Mouse (Mus musculus) intestine, postnatal 0 days (tissue): ENCODE results near the gene Hspe1. TPM values are rescaled to one million over a fixed set of nuclear protein-coding genes. Genes with fewer than 3 reads are reported as not detected.

ENCODE experiments used
- ATAC-seq: fragments of 200-750 bp; cut with Nextera tagmentation; 2 replicates; pipeline ENCODE4 v1.8.0; 2017; ENCODE audit warnings: mild to moderate bottlenecking, moderate TSS enrichment, moderate library complexity
- H3K27ac ChIP-seq: fragments of 300-500 bp; sonication (generic); 2 replicates; pipeline ENCODE4 v1.5.1; 2014; ENCODE audit warnings: mild to moderate bottlenecking, low read depth, low read length, moderate library complexity
- H3K27me3 ChIP-seq: fragments of 300-500 bp; sonication (generic); replicated peaks from 2 replicates; pipeline ENCODE4 v1.6.1; 2014; ENCODE audit warnings: low read length, mixed read lengths; ENCODE audit not compliant: control insufficient read depth, insufficient read depth
- H3K36me3 ChIP-seq: fragments of 300-500 bp; sonication (generic); 2 replicates; pipeline ENCODE4 v1.6.1; 2014; ENCODE audit warnings: mild to moderate bottlenecking, moderate library complexity; ENCODE audit not compliant: control insufficient read depth, insufficient read depth
- H3K4me1 ChIP-seq: fragments of 300-500 bp; sonication (generic); replicated peaks from 2 replicates; pipeline ENCODE4 v1.6.1; 2014; ENCODE audit warnings: antibody characterized with exemption, low read length, mixed read lengths; ENCODE audit not compliant: control insufficient read depth, insufficient read depth
- H3K4me2 ChIP-seq: fragments of 300-500 bp; sonication (generic); replicated peaks from 2 replicates; pipeline ENCODE4 v1.6.1; 2014; ENCODE audit warnings: low read depth, mild to moderate bottlenecking, moderate library complexity
- H3K4me3 ChIP-seq: fragments of 300-500 bp; sonication (generic); 2 replicates; pipeline ENCODE4 v1.5.1; 2014; ENCODE audit warnings: low read depth, low read length
- H3K9ac ChIP-seq: fragments of 300-500 bp; sonication (generic); 2 replicates; pipeline ENCODE4 v1.6.1; 2014; ENCODE audit warnings: mild to moderate bottlenecking, low read depth, low read length
- H3K9me3 ChIP-seq: fragments of 300-500 bp; sonication (generic); 2 replicates; pipeline ENCODE4 v1.6.1; 2016; ENCODE audit warnings: mixed run types; ENCODE audit not compliant: control insufficient read depth
- CTCF ChIP-seq: sonication (generic); IDR thresholded peaks from 2 replicates; pipeline ENCODE4 v1.5.1; 2016; ENCODE audit warnings: low read depth, mild to moderate bottlenecking, control low read depth, antibody characterized with exemption, moderate library complexity
- WGBS: fragments of 180-500 bp; shearing (Covaris S2); extraction: QIAGEN DNeasy Blood & Tissue Kit; methylation state at CpG from one replicate; pipeline ENCODE4 v1.1.7; 2014; 5-methylcytosine and 5-hydroxymethylcytosine counted together
- polyA plus RNA-seq: library from polyadenylated mRNA; unstranded; fragments of >200 nt; fragmentation: Nextera tagmentation; extraction: Ambion mirVana; gene quantifications from 2 replicates; pipeline ENCODE4 v1.2.1, GENCODE M21; 2015

Gene Hspe1
- polyA plus RNA-seq, 1 experiment from 2014 or later: 395 TPM

DNA sequence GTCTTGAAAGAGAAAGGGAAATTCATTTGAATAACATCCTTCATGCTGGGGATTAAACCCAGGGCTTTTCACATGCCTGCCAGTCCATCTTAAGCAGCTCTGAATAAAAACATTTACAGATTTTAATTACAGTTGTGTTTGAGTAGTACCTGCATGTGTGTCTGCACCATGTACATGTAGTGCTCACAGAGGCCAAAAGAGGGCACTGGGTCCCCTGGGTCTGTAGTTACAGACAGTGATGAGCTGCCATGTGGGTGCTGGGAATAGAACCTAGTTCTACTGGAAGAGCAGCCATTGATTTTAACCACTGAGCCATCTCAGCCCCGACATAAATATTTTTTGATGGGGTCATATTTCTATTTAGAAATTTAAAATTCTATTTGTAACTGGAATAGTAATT is 47.9 kb downstream of the Hspe1 start:
- Histone ChIP-seq H3K36me3 (peaks cover 15% of the 10 kb centered on the region), H3K9ac (no peak overlapping the region), H3K4me2 (no peak overlapping the region), H3K4me1 (0 out of 2 replicates have a peak, but pooled peaks cover 4% of the 10 kb centered on the region), H3K4me3 (no peak overlapping the region), H3K9me3 (no peaks in the 10 kb centered on the region), H3K27ac (no peak overlapping the region), H3K27me3 (no peaks in the 10 kb centered on the region)
- 98% methylated on average over 1 of the region's 1 CpGs for WGBS
- ATAC-seq: no peak
- peak; percentile 27 for TF ChIP-seq CTCF

Other genes starting within 250 kb of the Hspe1 start
- gene Ankrd44, start 161.7 kb upstream of the Hspe1 start, polyA plus RNA-seq: 5.5 and 7.0 TPM in 2 replicates
- 146 and 149 TPM in 2 replicates for gene Sf3b1, start 60.7 kb upstream of the Hspe1 start, polyA plus RNA-seq
- gene Coq10b, start 35.4 kb upstream of the Hspe1 start, polyA plus RNA-seq: 25.8 and 29.7 TPM in 2 replicates
- gene Hspd1, start 111 bp downstream of the Hspe1 start, polyA plus RNA-seq: 163 and 164 TPM in 2 replicates
- 87.1 and 95.3 TPM in 2 replicates for gene Mob4, start 43.1 kb downstream of the Hspe1 start, polyA plus RNA-seq
- 2.8 and 3.4 TPM in 2 replicates for gene Rftn2, start 138.7 kb downstream of the Hspe1 start, polyA plus RNA-seq
- 1.7 and 1.9 TPM in 2 replicates for gene Mars2, start 149.0 kb downstream of the Hspe1 start, polyA plus RNA-seq